Mouse (Mus musculus): ENCODE data around the gene Gigyf1.

DNA sequence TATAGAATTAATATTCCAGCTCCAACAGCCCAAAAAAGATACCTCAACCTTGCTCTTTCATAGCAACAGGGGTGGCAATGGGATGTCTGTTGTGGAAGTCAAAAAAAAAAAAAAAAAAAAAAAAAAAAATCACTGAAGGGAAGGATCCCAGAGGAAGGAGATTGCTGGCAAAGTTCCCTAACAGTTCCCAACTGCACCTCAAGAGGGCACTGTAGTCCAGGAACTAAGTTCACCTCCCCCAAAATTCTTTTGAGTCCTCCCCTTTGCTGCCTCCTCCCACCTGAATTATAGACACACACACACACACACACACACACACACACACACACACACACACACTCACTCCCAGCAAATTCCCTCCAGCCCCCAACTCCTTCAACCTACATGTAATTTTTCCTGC lies 37.2 kb upstream of the Gigyf1 start:
- TF ChIP-seq POLR2A (IDR thresholded peaks at IDR 0.05; ENCODE audit: borderline replicate concordance, low read depth, low read length) (no peak), CTCF (IDR thresholded peaks at IDR 0.05; ENCODE audit: low read depth, low read length) (peak; percentile 38; the same call in 1 of the 2 replicates)

Data from bone marrow macrophage, adult 2 months (primary cell).